Mouse (Mus musculus) gonadal fat pad, adult 2 months (tissue): Measurements from ENCODE around the gene B3gnt6. TPM values are rescaled to one million over a fixed set of nuclear protein-coding genes. Genes with fewer than 3 reads are reported as not detected.

ENCODE experiments used
- DNase-seq: peaks from one replicate; pipeline ENCODE4 v3.0.0-alpha.2; 2012; ENCODE audit warnings: low read depth
- polyA plus RNA-seq: library from polyadenylated mRNA; depleted of rRNA; stranded (reverse); fragments of >200 nt; gene quantifications from 2 replicates; pipeline ENCODE4 v1.2.3, GENCODE M21; 2012

Gene B3gnt6
- polyA plus RNA-seq, 1 experiment: 0.09 TPM

GRCm38 (mm10) chr7:98177071-98177485, 22.2 kb downstream of the B3gnt6 start:
- DNase-seq: no peak

- DNase-seq: no peak
Measured at GRCm38 (mm10) chr7:98176322-98177070, 22.8 kb downstream of the B3gnt6 start.

- no peak for DNase-seq
Measured at GRCm38 (mm10) chr7:98174883-98175755, 24.2 kb downstream of the B3gnt6 start.

- DNase-seq: no peak
Measured at GRCm38 (mm10) chr7:98173408-98173807, 25.9 kb downstream of the B3gnt6 start.

GRCm38 (mm10) chr7:98172661-98173060, 26.6 kb downstream of the B3gnt6 start:
- no peak for DNase-seq

- no peak for DNase-seq
Measured at GRCm38 (mm10) chr7:98171141-98172073, 27.9 kb downstream of the B3gnt6 start.

GRCm38 (mm10) chr7:98164999-98165528, 34.2 kb downstream of the B3gnt6 start:
- no peak for DNase-seq

GRCm38 (mm10) chr7:98164382-98164998, 34.8 kb downstream of the B3gnt6 start:
- DNase-seq: no peak

GRCm38 (mm10) chr7:98163700-98164099, 35.6 kb downstream of the B3gnt6 start:
- DNase-seq: no peak

- DNase-seq: no peak
Measured at GRCm38 (mm10) chr7:98162239-98162638, 37.0 kb downstream of the B3gnt6 start.

GRCm38 (mm10) chr7:98160041-98160740, 39.1 kb downstream of the B3gnt6 start:
- DNase-seq: no peak

- no peak for DNase-seq
Measured at GRCm38 (mm10) chr7:98158481-98158880, 40.8 kb downstream of the B3gnt6 start.

- DNase-seq: no peak
Measured at GRCm38 (mm10) chr7:98157636-98158332, 41.5 kb downstream of the B3gnt6 start.

- DNase-seq: no peak
Measured at GRCm38 (mm10) chr7:98156280-98156665, 43.0 kb downstream of the B3gnt6 start.

GRCm38 (mm10) chr7:98155546-98156279, 43.6 kb downstream of the B3gnt6 start:
- no peak for DNase-seq

GRCm38 (mm10) chr7:98153892-98154291, 45.4 kb downstream of the B3gnt6 start:
- no peak for DNase-seq

- DNase-seq: no peak
Measured at GRCm38 (mm10) chr7:98153345-98153744, 45.9 kb downstream of the B3gnt6 start.

- no peak for DNase-seq
Measured at GRCm38 (mm10) chr7:98152400-98152799, 46.9 kb downstream of the B3gnt6 start.

- no peak for DNase-seq
Measured at GRCm38 (mm10) chr7:98150525-98150924, 48.8 kb downstream of the B3gnt6 start.
